Mouse (Mus musculus) heart, postnatal 0 days (tissue): ENCODE results near the gene Gm20219.

Experiments used
- CTCF ChIP-seq: IDR thresholded peaks from 2 replicates; pipeline ENCODE4 v1.5.1; 2016; ENCODE audit warnings: antibody characterized with exemption, control low read depth, low read depth
- EP300 ChIP-seq: IDR thresholded peaks from 2 replicates; pipeline ENCODE4 v1.6.1; 2016; ENCODE audit warnings: antibody characterized with exemption, low read depth

DNA sequence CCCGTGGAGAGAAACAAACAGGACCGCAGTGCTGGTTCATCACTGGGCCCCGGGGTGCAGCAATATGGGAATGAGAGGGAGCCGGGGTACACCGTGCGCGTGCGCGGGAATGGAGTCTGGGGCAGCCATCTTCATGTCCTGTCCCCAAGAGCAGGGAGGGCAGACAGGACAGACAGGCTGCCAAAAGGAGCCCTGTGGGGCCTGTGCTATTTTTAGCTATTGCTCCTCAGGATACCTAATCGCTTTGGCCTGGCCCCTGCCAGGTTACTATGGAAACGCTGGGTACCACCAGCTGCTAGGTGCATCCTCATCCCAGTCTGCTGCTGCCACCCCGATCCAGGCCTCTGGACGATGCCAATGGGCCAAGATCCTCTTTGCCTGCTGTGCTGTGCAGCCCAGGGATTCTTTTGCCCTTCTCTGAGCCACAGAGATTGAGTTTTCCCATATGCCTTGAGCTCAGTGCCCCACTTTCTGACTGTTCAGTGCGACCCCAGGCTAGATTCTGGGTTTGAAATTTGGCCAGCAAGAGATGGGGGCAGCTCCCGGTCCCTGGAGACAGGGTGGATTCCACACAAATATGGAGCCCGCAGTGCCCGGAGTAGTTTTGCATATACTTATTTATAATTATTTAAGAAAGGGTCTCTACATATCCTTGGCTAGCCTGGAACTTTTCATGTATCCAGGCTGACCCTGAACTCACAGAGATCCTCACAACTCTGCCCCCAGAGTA, 6.9 kb downstream of the Gm20219 start:
- TF ChIP-seq CTCF (no peak), EP300 (no peak)
